ENCODE assay signal across 10 mouse cellular contexts in the genomic region with DNA sequence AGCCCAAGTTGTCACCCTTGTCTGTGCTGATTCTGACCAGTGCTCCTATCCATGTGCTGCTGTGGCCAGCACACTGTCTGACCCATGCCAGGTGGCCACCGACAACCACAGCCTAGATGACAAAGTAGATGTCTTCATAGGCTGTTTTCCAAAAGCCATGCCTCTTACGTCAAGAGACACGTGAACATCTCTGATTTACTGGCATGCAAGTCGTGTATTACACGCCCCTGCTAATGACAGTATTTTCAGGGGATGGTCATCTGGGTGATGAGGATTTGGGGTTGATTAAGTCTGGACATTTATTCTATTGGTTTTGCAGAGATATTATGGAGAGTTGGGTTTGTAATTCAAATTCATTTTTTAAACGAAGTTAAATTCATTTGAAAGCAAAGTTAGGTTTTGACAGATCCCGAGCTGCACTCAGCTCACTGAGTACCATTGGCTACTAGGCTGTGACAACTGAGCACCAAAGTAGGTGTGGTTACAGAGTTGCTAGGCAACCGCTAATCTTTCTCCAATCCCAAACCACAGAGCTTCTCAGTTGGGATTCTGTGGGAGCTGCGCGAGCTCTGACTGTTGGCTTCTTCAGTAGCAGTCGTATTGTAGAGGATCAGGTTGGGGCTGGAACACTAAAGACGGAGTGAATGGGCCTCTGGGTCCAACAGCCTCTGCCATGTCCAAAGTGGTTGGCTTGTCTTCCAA.
DNase-seq lines count a peak whose midpoint lies in the region; ATAC-seq lines count a peak whose summit lies in the region.
"Had no signal": no experiment of that assay in that cellular context is flagged by ENCODE, and none has a peak within 500 bp of the region (broad histone marks: within the 10 kb centered on the region; RNA-seq: fewer than 3 reads in every experiment).

No protein-coding gene starts in this region.

- no peaks in the 10 kb centered on the region for H3K27me3 ChIP-seq in forebrain, embryonic 16.5 days (replicated peaks; ENCODE audit: control insufficient read depth, insufficient read depth, low read length)
- H3K27me3 ChIP-seq: liver, embryonic 13.5 days had no signal

- ATAC-seq in forebrain, embryonic 16.5 days: peak; percentile 98

- H3K27ac ChIP-seq in forebrain, embryonic 16.5 days (ENCODE audit: low read length): no peak overlapping the region
- H3K27ac ChIP-seq: liver, embryonic 13.5 days had no signal

- WGBS in forebrain, embryonic 16.5 days: 42% methylated on average over 12 of the region's 12 CpGs

- H3K4me1 ChIP-seq in forebrain, embryonic 16.5 days (replicated peaks; ENCODE audit: control insufficient read depth, insufficient read depth, low read length): no peaks in the 10 kb centered on the region
- H3K4me1 ChIP-seq: liver, embryonic 13.5 days had no signal

- peak overlapping the region; percentile 36 for H3K4me3 ChIP-seq in forebrain, embryonic 16.5 days (replicated peaks; ENCODE audit: low read length)
- H3K4me3 ChIP-seq: liver, embryonic 13.5 days had no signal

- no peaks in the 10 kb centered on the region for H3K36me3 ChIP-seq in forebrain, embryonic 16.5 days (ENCODE audit: control insufficient read depth, insufficient read depth)
- H3K36me3 ChIP-seq: G1E; liver, embryonic 13.5 days had no signal

- DNase-seq in right cerebral cortex, postnatal 4 days: peak; percentile 19
- no peak for DNase-seq in right cerebral cortex, postnatal 36 days (ENCODE audit: low spot score in 2 of 2)
- peak; percentile 4 to 7 for DNase-seq in layer of hippocampus, postnatal 36 days
- DNase-seq in retina, postnatal 7 days (ENCODE audit: low read depth, low spot score): peak; percentile 1
- DNase-seq in ovary, adult 18-20 months (ENCODE audit: low spot score): no peak
- no peak for DNase-seq in adrenal gland, postnatal 10 days
- no peak for DNase-seq in heart, adult 11 months
- DNase-seq: liver, embryonic 13.5 days had no signal

- peak overlapping the region; percentile 19; the same call in 1 of the 2 replicates for H3K9ac ChIP-seq in forebrain, embryonic 16.5 days (replicated peaks; ENCODE audit: low read depth, low read length)
- H3K9ac ChIP-seq: liver, embryonic 13.5 days had no signal

- peak overlapping the region; percentile 54 for H3K4me2 ChIP-seq in forebrain, embryonic 16.5 days (ENCODE audit: low read length)
- H3K4me2 ChIP-seq: liver, embryonic 13.5 days had no signal

- no peaks in the 10 kb centered on the region for H3K9me3 ChIP-seq in forebrain, embryonic 16.5 days (ENCODE audit: control insufficient read depth, low read length)
- H3K9me3 ChIP-seq: G1E; liver, embryonic 13.5 days had no signal

Comparison
In these comparisons a context has a peak if more than half of its experiments do, and no peak if none do; other contexts are left out.
1. DNase-seq: peak in right cerebral cortex, postnatal 4 days (single experiment), layer of hippocampus, postnatal 36 days (2 of 2) and retina, postnatal 7 days (single experiment); none in right cerebral cortex, postnatal 36 days (0 of 2), ovary, adult 18-20 months (single experiment), adrenal gland, postnatal 10 days (single experiment) and heart, adult 11 months (single experiment).